Mouse (Mus musculus) pancreas, adult 10 weeks (tissue): ENCODE data around the gene Pvrig. TPM values are rescaled to one million over a fixed set of nuclear protein-coding genes. Genes with fewer than 3 reads are reported as not detected.

Experiments used
- polyA plus RNA-seq: library from polyadenylated mRNA; stranded (reverse); fragments of 350-450 nt; fragmentation: Illumina TruSeq; extraction: RNeasy Lipid Tissue Mini Kit (QIAGEN cat#74804); gene quantifications from one replicate; pipeline ENCODE4 v1.2.3, GENCODE M21; 2015; ENCODE audit warnings: low read depth, low replicate concordance; ENCODE audit not compliant: insufficient read depth

Gene Pvrig
- polyA plus RNA-seq: not detected

GRCm38 (mm10) chr5:138341661-138342060 is at the start of gene Pvrig:
Pvrig (plus strand) TSS chr5:138341961.

Other genes starting within 250 kb of the Pvrig start
- 4.1 TPM for gene Zscan21, start 225.1 kb upstream of the Pvrig start, polyA plus RNA-seq
- gene Zfp113, start 186.2 kb upstream of the Pvrig start, polyA plus RNA-seq: 1.2 TPM
- 25.2 TPM for gene Cops6, start 180.9 kb upstream of the Pvrig start, polyA plus RNA-seq
- 14.3 TPM for gene Ap4m1, start 170.0 kb upstream of the Pvrig start, polyA plus RNA-seq
- gene Mcm7, start 169.5 kb upstream of the Pvrig start, polyA plus RNA-seq: 9.3 TPM
- gene Taf6, start 154.5 kb upstream of the Pvrig start, polyA plus RNA-seq: 7.8 TPM
- gene Cnpy4, start 154.5 kb upstream of the Pvrig start, polyA plus RNA-seq: 5.6 TPM
- gene Mblac1, start 147.6 kb upstream of the Pvrig start, polyA plus RNA-seq: not detected
- gene Nxpe5, start 116.1 kb upstream of the Pvrig start, polyA plus RNA-seq: 0.44 TPM
- gene Lamtor4, start 86.5 kb upstream of the Pvrig start, polyA plus RNA-seq: 18.8 TPM
- 24.9 TPM for gene BC037034, start 77.9 kb upstream of the Pvrig start, polyA plus RNA-seq
- gene Gal3st4, start 69.1 kb upstream of the Pvrig start, polyA plus RNA-seq: not detected
- gene Gm43720, start 62.0 kb upstream of the Pvrig start, polyA plus RNA-seq: 0.22 TPM
- gene Gpc2, start 62.0 kb upstream of the Pvrig start, polyA plus RNA-seq: 0.41 TPM
- gene Stag3, start 61.7 kb upstream of the Pvrig start, polyA plus RNA-seq: not detected
- gene Zfp157, start 99.5 kb downstream of the Pvrig start, polyA plus RNA-seq: 1.5 TPM
- not detected for gene 1700123K08Rik, start 222.8 kb downstream of the Pvrig start, polyA plus RNA-seq